Mouse (Mus musculus) monocyte, adult 2 months (primary cell): ENCODE data around the gene Lrrc75a.

Experiments used
- DNase-seq, 2 experiments: peaks; one replicate each; pipeline ENCODE4 v3.0.0; 2022; ENCODE audit warnings: low spot score in 2 of 2, low read depth in 1 of 2

The Lrrc75a gene

DNA sequence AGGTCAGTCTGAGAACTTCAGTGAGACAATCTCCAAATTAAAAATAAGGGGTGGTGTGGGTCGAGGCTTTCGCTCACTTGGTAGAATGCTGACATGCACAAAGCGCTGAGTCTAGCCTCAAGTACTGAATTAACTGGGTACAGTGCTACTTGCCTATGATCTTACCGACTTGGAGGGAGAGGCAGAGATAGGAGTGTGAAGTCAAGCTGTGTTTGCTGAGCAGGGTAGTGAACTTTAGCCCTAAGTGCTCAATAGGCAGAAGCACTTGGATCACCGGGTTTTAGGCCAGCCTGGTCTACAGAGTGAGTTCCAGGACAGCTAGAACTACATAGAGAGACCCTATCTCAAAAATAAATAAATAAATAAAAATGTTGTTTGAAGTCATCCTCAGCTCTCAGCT is 91.1 kb downstream of the Lrrc75a start:
- no peak for DNase-seq

- DNase-seq: no peak
Observed at GRCm38 (mm10) chr11:62555896-62556412, 92.4 kb downstream of the Lrrc75a start.

DNA sequence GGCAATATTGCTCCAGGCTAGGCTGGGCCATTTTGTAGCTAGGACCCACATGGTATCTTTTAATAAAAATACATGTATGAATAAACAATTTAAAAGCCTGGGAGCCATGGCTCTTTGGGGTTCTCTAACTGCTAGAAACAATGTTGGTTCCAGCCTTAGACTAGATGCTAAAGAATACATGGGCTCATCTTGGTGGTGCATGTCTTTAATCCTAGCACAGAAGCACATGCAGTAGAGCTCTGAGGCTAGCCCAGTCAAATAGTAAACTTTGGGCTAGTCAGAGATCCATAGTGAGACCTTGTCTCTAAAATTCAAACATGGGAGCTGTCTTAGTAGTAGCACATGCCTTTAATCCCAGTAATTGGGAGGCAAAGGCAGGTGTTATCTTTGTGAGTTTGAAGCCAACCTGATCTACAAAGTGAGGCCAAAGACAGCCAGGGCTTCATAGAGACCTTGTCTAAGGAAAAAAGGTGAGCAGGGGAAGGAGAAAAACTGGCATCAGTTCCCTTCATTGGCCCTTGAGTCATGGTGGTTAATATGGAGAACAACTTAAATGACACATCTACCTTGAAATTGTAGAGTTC is 93.3 kb downstream of the Lrrc75a start:
- no peak for DNase-seq
